Mouse (Mus musculus): ENCODE measurements around the gene Ins2. TPM values are rescaled to one million over a fixed set of nuclear protein-coding genes. Genes with fewer than 3 reads are reported as not detected.
A peak's percentile ranks its signal among the peaks of the same experiment; 100 is the strongest.

Ins2 gene
- polyA plus RNA-seq, 2 experiments, result 0.13 to 0.83 TPM

DNA sequence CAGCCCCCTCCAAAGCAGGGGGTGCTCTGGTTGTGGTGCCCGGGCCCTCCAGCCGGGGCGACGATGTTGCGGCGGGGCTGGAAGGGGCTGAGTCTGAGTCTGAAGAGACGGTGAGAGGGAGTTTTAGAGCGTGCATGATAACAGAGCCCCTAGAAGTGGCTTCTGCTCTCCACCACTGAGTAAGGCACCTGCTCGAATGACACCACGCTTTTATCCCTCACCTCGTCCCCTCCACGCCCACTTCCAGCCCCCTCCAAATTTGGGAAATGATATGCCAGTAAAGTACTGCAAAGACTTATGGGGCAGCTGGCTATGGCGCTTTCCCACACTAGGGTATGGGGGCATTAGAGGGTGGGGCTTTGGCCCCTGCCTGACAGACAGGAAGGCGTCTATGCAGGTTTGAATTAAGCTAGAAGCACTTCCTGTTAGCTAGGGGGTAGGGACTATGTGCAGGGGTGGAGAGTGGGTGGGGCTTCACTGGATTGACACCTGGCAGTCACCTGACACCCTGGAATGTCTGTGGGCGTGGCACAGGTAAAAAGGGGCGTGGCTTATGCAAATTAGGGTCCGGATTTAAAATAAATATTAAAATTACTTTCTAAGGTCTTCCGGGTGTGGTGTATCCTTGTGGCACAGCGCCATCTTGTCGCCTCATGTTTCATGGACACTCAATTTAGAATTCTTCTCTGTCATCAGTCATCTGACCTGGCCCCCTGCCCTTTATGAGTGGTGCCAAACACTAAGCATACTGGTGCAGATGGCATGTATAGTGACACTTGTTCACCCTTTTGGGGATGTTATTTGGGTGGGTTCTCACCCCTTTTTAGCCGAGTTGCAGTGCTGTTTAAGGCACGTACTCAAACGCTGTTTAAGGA lies 73.2 kb downstream of the Ins2 start, which contains the start of gene Gm49394:
Gene Gm49394 (minus strand): TSS at position 192 of the 875 bp plus-strand sequence.
- no peak within 1 kb of the TSS for H3K9ac ChIP-seq (replicated peaks)
- TF ChIP-seq CTCF (IDR thresholded peaks at IDR 0.05; ENCODE audit: low read depth), result no peak
- no peak for TF ChIP-seq EP300 (IDR thresholded peaks at IDR 0.05; ENCODE audit: low read depth)
- no peak within 1 kb of the TSS for H3K27ac ChIP-seq
- 73% methylated on average over 23 of the region's 23 CpGs for WGBS (ENCODE audit: insufficient replicate concordance)
- no peak for DNase-seq (ENCODE audit: low read depth in 3 of 3, low spot score in 3 of 3)
- no peak within 1 kb of the TSS for H3K4me3 ChIP-seq (ENCODE audit: insufficient read depth in 1 of 2, low read depth in 2 of 2, low read length in 2 of 2)
- H3K27me3 ChIP-seq (ENCODE audit: control insufficient read depth, insufficient read depth, low read length), result peaks cover 6% of the 10 kb centered on the region
- H3K36me3 ChIP-seq (replicated peaks; ENCODE audit: control insufficient read depth, insufficient read depth, low read depth), result no peaks in the 10 kb centered on the region
- no peak within 1 kb of the TSS for H3K4me2 ChIP-seq (ENCODE audit: low read depth)
- peaks cover 8% of the 10 kb centered on the region for H3K9me3 ChIP-seq (ENCODE audit: control insufficient read depth, low read length)
- no peaks in the 10 kb centered on the region for H3K4me1 ChIP-seq (replicated peaks; ENCODE audit: control insufficient read depth in 2 of 2, insufficient read depth in 2 of 2, low read length in 1 of 2)
- no peak for ATAC-seq (ENCODE audit: insufficient read depth)

DNA sequence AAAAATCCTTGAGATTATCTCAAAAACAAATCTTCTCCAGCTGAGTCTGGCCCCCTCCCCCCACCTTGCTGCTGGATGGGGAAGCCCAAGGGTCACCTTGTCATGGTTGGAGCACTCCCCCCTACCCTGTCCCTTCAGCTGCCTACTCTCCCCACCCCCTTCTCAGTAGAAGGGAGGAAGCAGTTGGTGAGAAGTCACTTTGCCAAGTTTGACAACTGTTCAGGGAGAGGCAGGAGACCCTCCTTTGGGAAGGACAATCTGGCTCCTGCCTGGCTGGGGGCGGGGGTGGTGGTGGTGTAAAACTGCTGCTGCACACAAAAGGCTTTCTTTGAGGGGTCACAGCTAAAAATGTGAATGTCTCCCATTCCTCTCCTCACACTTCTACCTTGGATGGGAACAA lies 74.9 kb downstream of the Ins2 start:
- TF ChIP-seq EP300 (IDR thresholded peaks at IDR 0.05; ENCODE audit: low read depth) (no peak), CTCF (IDR thresholded peaks at IDR 0.05; ENCODE audit: low read depth) (no peak)
- Histone ChIP-seq H3K27me3 (ENCODE audit: control insufficient read depth, insufficient read depth, low read length) (peaks cover 23% of the 10 kb centered on the region), H3K4me3 (ENCODE audit: insufficient read depth in 1 of 2, low read depth in 2 of 2, low read length in 2 of 2) (no peak overlapping the region), H3K9me3 (ENCODE audit: control insufficient read depth, low read length) (peaks cover 8% of the 10 kb centered on the region), H3K36me3 (replicated peaks; ENCODE audit: control insufficient read depth, insufficient read depth, low read depth) (no peaks in the 10 kb centered on the region), H3K9ac (replicated peaks) (no peak overlapping the region), H3K4me2 (ENCODE audit: low read depth) (no peak overlapping the region), H3K27ac (no peak overlapping the region), H3K4me1 (replicated peaks; ENCODE audit: control insufficient read depth in 2 of 2, insufficient read depth in 2 of 2, low read length in 1 of 2) (no peaks in the 10 kb centered on the region)
- ATAC-seq (ENCODE audit: insufficient read depth) (no peak), DNase-seq (ENCODE audit: low read depth in 3 of 3, low spot score in 3 of 3) (no peak)
- 52% methylated on average over 1 of the region's 1 CpGs for WGBS (ENCODE audit: insufficient replicate concordance)

DNA sequence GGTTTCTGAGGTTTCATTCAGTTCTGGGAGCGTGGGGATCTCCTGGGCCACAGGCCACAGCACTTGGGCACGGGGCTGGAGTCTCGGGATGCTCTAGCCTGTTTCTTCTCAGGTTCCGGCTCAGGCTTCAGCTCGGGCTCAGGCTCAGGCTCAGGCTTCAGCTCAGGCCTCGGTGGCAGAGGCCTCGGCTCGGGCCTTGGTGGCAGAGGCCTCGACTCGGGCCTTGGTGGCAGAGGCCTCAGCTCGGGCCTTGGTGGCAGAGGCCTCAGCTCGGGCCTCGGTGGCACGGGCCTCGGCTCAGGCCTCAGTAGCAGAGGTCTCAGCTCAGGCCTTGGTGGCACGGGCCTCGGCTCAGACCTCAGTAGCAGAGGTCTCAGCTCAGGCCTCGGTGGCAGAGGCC lies 75.7 kb downstream of the Ins2 start:
- no peak overlapping the region for H3K4me3 ChIP-seq (ENCODE audit: insufficient read depth in 1 of 2, low read depth in 2 of 2, low read length in 2 of 2)
- peaks cover 8% of the 10 kb centered on the region for H3K9me3 ChIP-seq (ENCODE audit: control insufficient read depth, low read length)
- H3K36me3 ChIP-seq (replicated peaks; ENCODE audit: control insufficient read depth, insufficient read depth, low read depth), result no peaks in the 10 kb centered on the region
- H3K9ac ChIP-seq (replicated peaks), result no peak overlapping the region
- ATAC-seq (ENCODE audit: insufficient read depth) (no peak), DNase-seq (ENCODE audit: low read depth in 3 of 3, low spot score in 3 of 3) (no peak)
- TF ChIP-seq CTCF (IDR thresholded peaks at IDR 0.05; ENCODE audit: low read depth) (no peak), EP300 (IDR thresholded peaks at IDR 0.05; ENCODE audit: low read depth) (no peak)
- H3K27me3 ChIP-seq (ENCODE audit: control insufficient read depth, insufficient read depth, low read length), result peaks cover 31% of the 10 kb centered on the region
- 80% methylated on average over 18 of the region's 18 CpGs for WGBS (ENCODE audit: insufficient replicate concordance)
- no peak overlapping the region for H3K27ac ChIP-seq
- H3K4me2 ChIP-seq (ENCODE audit: low read depth), result no peak overlapping the region
- no peaks in the 10 kb centered on the region for H3K4me1 ChIP-seq (replicated peaks; ENCODE audit: control insufficient read depth in 2 of 2, insufficient read depth in 2 of 2, low read length in 1 of 2)

DNA sequence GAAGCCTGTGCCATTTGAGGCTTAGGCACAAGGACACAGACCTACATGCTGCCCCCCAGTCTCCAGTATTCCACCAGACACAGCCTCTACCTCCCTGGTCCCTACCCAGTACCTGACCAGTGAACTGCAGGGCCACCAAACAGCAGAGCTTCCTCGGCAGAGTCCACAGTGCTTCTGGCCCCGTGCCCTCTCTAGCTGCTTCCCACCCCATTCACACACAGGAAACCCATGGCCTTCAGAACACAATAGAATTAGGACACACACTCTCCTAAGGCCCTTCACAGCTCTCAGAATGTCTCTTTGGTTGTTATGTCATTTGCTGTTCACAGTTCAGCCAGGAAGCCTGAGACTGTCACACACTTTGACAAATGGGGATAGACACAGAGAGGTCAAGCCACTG lies 76.5 kb downstream of the Ins2 start, which contains the start of gene Igf2:
Gene Igf2 (minus strand): TSS at position 158 of the 400 bp plus-strand sequence.
- Histone ChIP-seq H3K27me3 (ENCODE audit: control insufficient read depth, insufficient read depth, low read length) (peaks cover 39% of the 10 kb centered on the region), H3K4me3 (ENCODE audit: insufficient read depth in 1 of 2, low read depth in 2 of 2, low read length in 2 of 2) (no peak within 1 kb of the TSS), H3K9me3 (ENCODE audit: control insufficient read depth, low read length) (peaks cover 8% of the 10 kb centered on the region), H3K9ac (replicated peaks) (no peak within 1 kb of the TSS), H3K4me1 (replicated peaks; ENCODE audit: control insufficient read depth in 2 of 2, insufficient read depth in 2 of 2, low read length in 1 of 2) (no peaks in the 10 kb centered on the region), H3K27ac (no peak within 1 kb of the TSS), H3K4me2 (ENCODE audit: low read depth) (no peak within 1 kb of the TSS), H3K36me3 (replicated peaks; ENCODE audit: control insufficient read depth, insufficient read depth, low read depth) (no peaks in the 10 kb centered on the region)
- DNase-seq (ENCODE audit: low read depth in 3 of 3, low spot score in 3 of 3), result no peak
- no peak for TF ChIP-seq EP300 (IDR thresholded peaks at IDR 0.05; ENCODE audit: low read depth)
- TF ChIP-seq CTCF (IDR thresholded peaks at IDR 0.05; ENCODE audit: low read depth), result no peak
- 0 out of 2 replicates have a peak, but pooled peaks have one; percentile 7 for ATAC-seq (ENCODE audit: insufficient read depth)
- WGBS (ENCODE audit: insufficient replicate concordance), result 31% methylated on average over 2 of the region's 2 CpGs

DNA sequence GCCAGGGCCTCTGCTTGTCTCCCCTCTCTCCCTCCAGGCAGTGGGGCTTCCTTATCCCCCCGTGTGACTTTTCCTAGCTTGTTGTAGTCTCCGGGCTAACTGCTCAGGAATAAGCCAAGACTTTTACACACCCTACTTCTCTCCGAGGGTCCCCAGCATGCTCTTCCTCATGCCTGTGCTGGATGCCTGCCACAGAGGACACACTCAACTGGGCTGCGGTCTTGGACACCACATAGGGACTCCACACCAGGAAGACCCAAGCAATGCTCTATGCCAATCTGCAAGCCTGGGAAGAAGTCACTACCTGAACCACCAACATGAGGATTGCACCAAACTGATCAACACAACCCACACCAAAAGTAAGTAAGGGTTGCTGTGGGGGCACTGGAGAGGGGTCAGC lies 77.1 kb downstream of the Ins2 start:
- Histone ChIP-seq H3K36me3 (replicated peaks; ENCODE audit: control insufficient read depth, insufficient read depth, low read depth) (no peaks in the 10 kb centered on the region), H3K9me3 (ENCODE audit: control insufficient read depth, low read length) (peaks cover 8% of the 10 kb centered on the region), H3K4me1 (replicated peaks; ENCODE audit: control insufficient read depth in 2 of 2, insufficient read depth in 2 of 2, low read length in 1 of 2) (no peaks in the 10 kb centered on the region), H3K27ac (no peak overlapping the region), H3K9ac (replicated peaks) (no peak overlapping the region), H3K4me2 (ENCODE audit: low read depth) (no peak overlapping the region), H3K27me3 (ENCODE audit: control insufficient read depth, insufficient read depth, low read length) (peaks cover 45% of the 10 kb centered on the region), H3K4me3 (ENCODE audit: insufficient read depth in 1 of 2, low read depth in 2 of 2, low read length in 2 of 2) (no peak overlapping the region)
- ATAC-seq (ENCODE audit: insufficient read depth) (no peak), DNase-seq (ENCODE audit: low read depth in 3 of 3, low spot score in 3 of 3) (no peak)
- TF ChIP-seq CTCF (IDR thresholded peaks at IDR 0.05; ENCODE audit: low read depth) (no peak), EP300 (IDR thresholded peaks at IDR 0.05; ENCODE audit: low read depth) (no peak)
- WGBS (ENCODE audit: insufficient replicate concordance), result 43% methylated on average over 4 of the region's 4 CpGs
